Mouse (Mus musculus) urinary bladder, postnatal 36 days (tissue): ENCODE measurements at regions not wholly inside any gene's neighbourhood (a gene's known extent, or its start where the extent isn't known, plus 50 kb on each side); places are given as distances from the start of the nearest gene placed in this dataset.

Experiments used
- DNase-seq, 2 experiments: peaks; one replicate each; pipeline ENCODE4 v3.0.0; 2022; ENCODE audit warnings: low spot score in 2 of 2, mixed read lengths in 1 of 2

GRCm38 (mm10) chr10:125885796-125886195, 80.2 kb upstream of the Lrig3 start:
- DNase-seq = no peak

- DNase-seq = no peak
Measured at GRCm38 (mm10) chr10:125892122-125892521, 73.8 kb upstream of the Lrig3 start.

- no peak for DNase-seq
Measured at GRCm38 (mm10) chr10:125895744-125896482, 70.1 kb upstream of the Lrig3 start.

GRCm38 (mm10) chr10:125896646-125897045, 69.3 kb upstream of the Lrig3 start:
- DNase-seq = no peak

GRCm38 (mm10) chr10:125899504-125899903, 66.5 kb upstream of the Lrig3 start:
- no peak for DNase-seq

- DNase-seq = no peak
Measured at GRCm38 (mm10) chr10:125900562-125900961, 65.4 kb upstream of the Lrig3 start.

- no peak for DNase-seq
Measured at GRCm38 (mm10) chr10:125902668-125903067, 63.3 kb upstream of the Lrig3 start.

- no peak for DNase-seq
Measured at GRCm38 (mm10) chr10:125912207-125912606, 53.8 kb upstream of the Lrig3 start.
